Mouse (Mus musculus) hindbrain, embryonic 11.5 days (tissue): Measurements from ENCODE around the gene Tmem132d. TPM values are rescaled to one million over a fixed set of nuclear protein-coding genes. Genes with fewer than 3 reads are reported as not detected.

Experiments
- ATAC-seq: fragments of 200-750 bp; cut with Nextera tagmentation; 2 replicates; pipeline ENCODE4 v1.8.0; 2017; ENCODE audit warnings: mild to moderate bottlenecking, moderate TSS enrichment, moderate library complexity; ENCODE audit not compliant: low FRiP score
- DNase-seq: peaks from one replicate; pipeline ENCODE4 v3.0.0-alpha.2; 2015; ENCODE audit warnings: low spot score
- H3K27ac ChIP-seq: fragments of 300-500 bp; sonication (generic); 2 replicates; pipeline ENCODE4 v1.5.1; 2014; ENCODE audit warnings: mild to moderate bottlenecking, low read depth, low read length
- H3K27me3 ChIP-seq: fragments of 300-500 bp; sonication (generic); 2 replicates; pipeline ENCODE4 v1.6.1; 2014; ENCODE audit warnings: mild to moderate bottlenecking, low read length, moderate library complexity, mixed read lengths; ENCODE audit not compliant: control insufficient read depth, insufficient read depth
- H3K36me3 ChIP-seq: fragments of 300-500 bp; sonication (generic); 2 replicates; pipeline ENCODE4 v1.6.1; 2014; ENCODE audit warnings: mild to moderate bottlenecking, low read length, moderate library complexity, mixed read lengths; ENCODE audit not compliant: control insufficient read depth, insufficient read depth
- H3K4me1 ChIP-seq: fragments of 300-500 bp; sonication (generic); replicated peaks from 2 replicates; pipeline ENCODE4 v1.6.1; 2014; ENCODE audit warnings: low read length, mixed read lengths; ENCODE audit not compliant: control insufficient read depth, insufficient read depth
- H3K4me2 ChIP-seq: fragments of 300-500 bp; sonication (generic); replicated peaks from 2 replicates; pipeline ENCODE4 v1.6.1; 2014; ENCODE audit warnings: mild to moderate bottlenecking, low read depth, low read length
- H3K4me3 ChIP-seq: fragments of 300-500 bp; sonication (generic); 2 replicates; pipeline ENCODE4 v1.5.1; 2014; ENCODE audit warnings: low read depth, low read length
- H3K9ac ChIP-seq: fragments of 300-500 bp; sonication (generic); 2 replicates; pipeline ENCODE4 v1.6.1; 2014; ENCODE audit warnings: low read depth, low read length
- H3K9me3 ChIP-seq: fragments of 300-500 bp; sonication (generic); 2 replicates; pipeline ENCODE4 v1.6.1; 2016; ENCODE audit warnings: low read length; ENCODE audit not compliant: control insufficient read depth
- WGBS: fragments of 180-500 bp; shearing (Covaris S2); extraction: QIAGEN DNeasy Blood & Tissue Kit; methylation state at CpG from one replicate; pipeline ENCODE4 v1.1.7; 2014; 5-methylcytosine and 5-hydroxymethylcytosine counted together
- polyA plus RNA-seq: library from polyadenylated mRNA; unstranded; fragments of >200 nt; fragmentation: Nextera tagmentation; extraction: Ambion mirVana; gene quantifications from 2 replicates; pipeline ENCODE4 v1.2.1, GENCODE M21; 2014

The Tmem132d gene
- polyA plus RNA-seq, 1 experiment from 2014 or later, result 0.63 TPM

GRCm38 (mm10) chr5:127914157-127914556 lies 518.7 kb downstream of the Tmem132d start:
- Histone ChIP-seq H3K4me3 (no peak overlapping the region), H3K9ac (no peak overlapping the region), H3K36me3 (no peaks in the 10 kb centered on the region), H3K4me1 (no peaks in the 10 kb centered on the region), H3K9me3 (no peaks in the 10 kb centered on the region), H3K27me3 (no peaks in the 10 kb centered on the region), H3K4me2 (no peak overlapping the region), H3K27ac (no peak overlapping the region)
- ATAC-seq (no peak), DNase-seq (no peak)
- 92% methylated on average over 11 of the region's 11 CpGs for WGBS

GRCm38 (mm10) chr5:127911603-127912002 lies 521.3 kb downstream of the Tmem132d start:
- no peak overlapping the region for H3K27ac ChIP-seq
- H3K9ac ChIP-seq, result no peak overlapping the region
- H3K36me3 ChIP-seq, result no peaks in the 10 kb centered on the region
- no peaks in the 10 kb centered on the region for H3K27me3 ChIP-seq
- WGBS, result 63% methylated on average over 3 of the region's 3 CpGs
- H3K4me1 ChIP-seq, result no peaks in the 10 kb centered on the region
- no peak overlapping the region for H3K4me3 ChIP-seq
- no peak overlapping the region for H3K4me2 ChIP-seq
- DNase-seq (no peak), ATAC-seq (no peak)
- no peaks in the 10 kb centered on the region for H3K9me3 ChIP-seq

GRCm38 (mm10) chr5:127910356-127910755 lies 522.5 kb downstream of the Tmem132d start:
- H3K4me2 ChIP-seq, result no peak overlapping the region
- no peaks in the 10 kb centered on the region for H3K36me3 ChIP-seq
- 67% methylated on average over 2 of the region's 2 CpGs for WGBS
- DNase-seq (no peak), ATAC-seq (no peak)
- no peaks in the 10 kb centered on the region for H3K4me1 ChIP-seq
- no peak overlapping the region for H3K4me3 ChIP-seq
- no peak overlapping the region for H3K27ac ChIP-seq
- no peaks in the 10 kb centered on the region for H3K9me3 ChIP-seq
- H3K27me3 ChIP-seq, result no peaks in the 10 kb centered on the region
- H3K9ac ChIP-seq, result no peak overlapping the region

GRCm38 (mm10) chr5:127895176-127895575 lies 537.7 kb downstream of the Tmem132d start:
- H3K4me1 ChIP-seq, result no peaks in the 10 kb centered on the region
- DNase-seq (no peak), ATAC-seq (no peak)
- H3K27ac ChIP-seq, result no peak overlapping the region
- no peaks in the 10 kb centered on the region for H3K36me3 ChIP-seq
- H3K9me3 ChIP-seq, result no peaks in the 10 kb centered on the region
- H3K9ac ChIP-seq, result no peak overlapping the region
- no peak overlapping the region for H3K4me3 ChIP-seq
- 92% methylated on average over 1 of the region's 1 CpGs for WGBS
- H3K27me3 ChIP-seq, result no peaks in the 10 kb centered on the region
- H3K4me2 ChIP-seq, result no peak overlapping the region

GRCm38 (mm10) chr5:127885566-127886505 lies 547.0 kb downstream of the Tmem132d start:
- Histone ChIP-seq H3K4me2 (no peak overlapping the region), H3K27me3 (no peaks in the 10 kb centered on the region), H3K4me3 (no peak overlapping the region), H3K9me3 (no peaks in the 10 kb centered on the region), H3K36me3 (no peaks in the 10 kb centered on the region), H3K9ac (no peak overlapping the region), H3K27ac (no peak overlapping the region), H3K4me1 (no peaks in the 10 kb centered on the region)
- 69% methylated on average over 18 of the region's 18 CpGs for WGBS
- ATAC-seq, result peak; percentile 57
- DNase-seq, result peak; percentile 11

GRCm38 (mm10) chr5:127883021-127883420 lies 549.9 kb downstream of the Tmem132d start:
- no peak for ATAC-seq
- 68% methylated on average over 9 of the region's 10 CpGs for WGBS
- Histone ChIP-seq H3K27me3 (no peaks in the 10 kb centered on the region), H3K4me1 (no peaks in the 10 kb centered on the region), H3K27ac (no peak overlapping the region), H3K36me3 (no peaks in the 10 kb centered on the region), H3K4me3 (no peak overlapping the region), H3K4me2 (no peak overlapping the region), H3K9me3 (no peaks in the 10 kb centered on the region), H3K9ac (no peak overlapping the region)
- DNase-seq, result no peak

- no peak overlapping the region for H3K27ac ChIP-seq
- H3K27me3 ChIP-seq, result no peaks in the 10 kb centered on the region
- DNase-seq, result no peak
- WGBS, result 85% methylated on average over 6 of the region's 6 CpGs
- no peak for ATAC-seq
- no peak overlapping the region for H3K4me2 ChIP-seq
- no peaks in the 10 kb centered on the region for H3K9me3 ChIP-seq
- no peaks in the 10 kb centered on the region for H3K4me1 ChIP-seq
- no peaks in the 10 kb centered on the region for H3K36me3 ChIP-seq
- no peak overlapping the region for H3K4me3 ChIP-seq
- no peak overlapping the region for H3K9ac ChIP-seq
Measured at GRCm38 (mm10) chr5:127874461-127874860, 558.4 kb downstream of the Tmem132d start.

GRCm38 (mm10) chr5:127865157-127865556 lies 567.7 kb downstream of the Tmem132d start:
- DNase-seq, result no peak
- no peaks in the 10 kb centered on the region for H3K36me3 ChIP-seq
- no peak overlapping the region for H3K9ac ChIP-seq
- H3K27ac ChIP-seq, result no peak overlapping the region
- H3K4me3 ChIP-seq, result no peak overlapping the region
- H3K4me1 ChIP-seq, result no peaks in the 10 kb centered on the region
- no peak overlapping the region for H3K4me2 ChIP-seq
- H3K27me3 ChIP-seq, result no peaks in the 10 kb centered on the region
- ATAC-seq, result no peak
- H3K9me3 ChIP-seq, result no peaks in the 10 kb centered on the region
- 88% methylated on average over 6 of the region's 6 CpGs for WGBS

GRCm38 (mm10) chr5:127859719-127860118 lies 573.2 kb downstream of the Tmem132d start:
- Histone ChIP-seq H3K27me3 (no peaks in the 10 kb centered on the region), H3K4me1 (no peaks in the 10 kb centered on the region), H3K4me2 (no peak overlapping the region), H3K9ac (no peak overlapping the region), H3K27ac (no peak overlapping the region), H3K36me3 (no peaks in the 10 kb centered on the region), H3K4me3 (no peak overlapping the region), H3K9me3 (no peaks in the 10 kb centered on the region)
- ATAC-seq, result no peak
- no peak for DNase-seq
- WGBS, result 85% methylated on average over 2 of the region's 2 CpGs
